Mouse (Mus musculus) yolk sac, embryonic 10.5 days (tissue): ENCODE results near the gene Entpd1.

Experiments used
- DNase-seq: peaks from one replicate; pipeline ENCODE4 v3.0.0-alpha.2; 2017; ENCODE audit warnings: low spot score

Gene Entpd1

DNA sequence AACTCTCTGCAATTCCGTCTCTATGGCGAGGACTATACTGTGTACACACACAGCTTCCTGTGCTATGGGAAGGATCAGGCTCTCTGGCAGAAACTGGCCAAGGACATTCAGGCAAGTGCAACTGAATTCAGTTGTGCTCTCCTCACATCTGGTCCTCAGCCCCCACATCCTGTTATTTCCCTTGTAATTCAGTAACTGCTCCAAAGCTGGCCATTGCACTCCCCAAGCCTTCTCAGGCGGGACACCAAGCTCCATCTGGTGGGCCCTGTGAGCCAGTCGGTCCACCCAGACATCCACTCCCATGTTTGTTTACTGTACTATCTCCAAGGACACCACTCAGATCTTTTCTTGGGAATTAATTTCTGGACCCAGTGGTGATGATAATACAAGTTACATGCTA, 114.0 kb downstream of the Entpd1 start:
- no peak for DNase-seq

DNA sequence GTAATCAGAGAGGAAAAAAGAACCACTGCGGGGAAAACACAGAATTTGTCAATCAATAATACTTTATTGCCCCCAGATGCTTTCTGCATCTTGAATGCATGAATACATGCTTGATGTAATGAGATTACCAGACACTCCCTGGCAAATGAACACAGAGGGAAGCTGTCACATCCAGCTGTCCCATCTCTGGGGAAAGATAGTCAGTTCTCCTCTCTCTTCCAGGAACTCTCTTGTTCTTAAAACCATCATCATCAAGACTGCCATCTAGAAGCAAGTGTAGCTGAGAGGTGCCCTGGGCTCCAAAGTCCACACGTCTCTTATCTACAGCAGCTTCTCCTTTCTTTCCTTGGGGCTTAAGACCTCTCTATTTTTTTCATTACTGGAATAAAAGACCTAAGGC, 114.4 kb downstream of the Entpd1 start:
- DNase-seq = no peak

GRCm38 (mm10) chr19:40728213-40728612, 116.0 kb downstream of the Entpd1 start:
- DNase-seq = no peak

GRCm38 (mm10) chr19:40728732-40729420, 116.7 kb downstream of the Entpd1 start:
- DNase-seq = no peak

- no peak for DNase-seq
These were observed 121.2 kb downstream of the Entpd1 start for GRCm38 (mm10) chr19:40733409-40733808.

GRCm38 (mm10) chr19:40733849-40734248, 121.7 kb downstream of the Entpd1 start:
- DNase-seq = no peak

- peak; percentile 55 for DNase-seq
These were observed 124.7 kb downstream of the Entpd1 start for GRCm38 (mm10) chr19:40736680-40737512.

- DNase-seq = no peak
These were observed 125.4 kb downstream of the Entpd1 start for GRCm38 (mm10) chr19:40737613-40738012.

GRCm38 (mm10) chr19:40738683-40739324, 126.6 kb downstream of the Entpd1 start:
- no peak for DNase-seq

GRCm38 (mm10) chr19:40746603-40747002, 134.4 kb downstream of the Entpd1 start:
- no peak for DNase-seq

DNA sequence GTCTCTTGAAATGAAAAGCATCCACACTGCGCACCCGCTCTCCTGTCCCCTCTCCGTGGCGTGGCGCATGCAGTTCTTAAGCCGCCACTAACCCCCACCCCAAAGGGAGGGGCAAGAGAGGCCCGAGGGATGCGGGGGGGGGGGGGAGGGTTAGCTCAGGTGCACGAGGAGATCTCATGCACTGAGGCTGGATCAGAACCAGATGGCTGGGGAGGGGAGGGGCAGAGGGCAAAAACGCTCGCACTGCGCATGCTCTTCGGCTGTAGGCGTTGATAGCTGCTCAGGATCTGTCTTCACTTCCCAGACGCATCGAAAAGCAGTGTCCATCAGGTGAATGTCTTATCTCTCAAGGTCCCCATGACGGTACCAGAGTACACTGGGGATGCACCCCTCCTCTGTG, 136.4 kb downstream of the Entpd1 start, which contains the start of gene Cc2d2b:
Gene Cc2d2b (plus strand): TSS at position 195 of the 400 bp plus-strand sequence.
- no peak for DNase-seq

GRCm38 (mm10) chr19:40754311-40754710, 142.1 kb downstream of the Entpd1 start:
- no peak for DNase-seq

- DNase-seq = no peak
These were observed 147.9 kb downstream of the Entpd1 start for GRCm38 (mm10) chr19:40760071-40760470.

GRCm38 (mm10) chr19:40762023-40762759, 150.0 kb downstream of the Entpd1 start:
- DNase-seq = no peak

GRCm38 (mm10) chr19:40767189-40767588, 155.0 kb downstream of the Entpd1 start:
- DNase-seq = no peak

GRCm38 (mm10) chr19:40769341-40769770, 157.2 kb downstream of the Entpd1 start:
- no peak for DNase-seq

DNA sequence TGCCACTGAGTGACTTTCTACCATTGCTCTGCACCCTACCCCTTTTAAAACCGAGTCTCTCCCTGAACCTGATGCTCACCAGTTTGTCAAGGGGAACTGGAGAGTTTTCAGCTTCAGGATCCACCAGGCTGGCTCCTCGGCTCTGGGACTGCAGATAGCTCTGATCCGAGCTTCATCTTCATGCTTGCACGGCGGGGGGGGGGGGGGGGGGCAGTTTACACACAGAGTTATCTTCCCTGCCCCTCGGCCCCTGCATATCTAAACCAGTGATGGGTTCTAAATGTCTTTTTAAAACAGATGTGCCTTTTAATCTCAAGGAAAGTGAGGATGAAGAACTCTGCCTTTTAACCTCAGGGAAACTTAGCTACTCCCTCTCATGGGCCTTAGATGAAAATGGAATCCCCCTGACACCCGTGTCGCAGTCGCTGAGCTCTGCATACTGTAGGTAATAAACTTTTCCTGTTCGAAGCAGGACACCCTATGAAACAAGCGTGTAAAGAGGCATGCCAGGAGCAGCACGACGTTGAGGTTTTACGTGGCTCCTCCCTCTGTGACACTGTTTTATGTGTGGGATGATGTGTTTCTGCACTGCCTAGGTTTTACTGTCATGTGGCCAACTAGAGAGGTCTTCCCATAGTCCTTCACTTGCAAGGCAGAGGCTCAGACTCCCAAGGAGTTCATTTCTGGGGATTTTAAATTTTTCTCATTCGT, 176.0 kb downstream of the Entpd1 start:
- no peak for DNase-seq

- DNase-seq = no peak
These were observed 176.5 kb downstream of the Entpd1 start for GRCm38 (mm10) chr19:40788715-40789084.
